Mouse (Mus musculus): Measurements from ENCODE around the gene Disp2. TPM values are rescaled to one million over a fixed set of nuclear protein-coding genes. Genes with fewer than 3 reads are reported as not detected.

Gene Disp2
- total and polyA plus RNA-seq, 2 experiments from 2014 or later, result 0.03 to 0.38 TPM

GRCm38 (mm10) chr2:118782303-118782702 lies 2.8 kb downstream of the Disp2 start:
- H3K9me3 ChIP-seq (replicated peaks; ENCODE audit: control insufficient read depth, low read length), result no peaks in the 10 kb centered on the region
- H3K4me3 ChIP-seq (ENCODE audit: low read depth, low read length), result no peak overlapping the region
- DNase-seq (ENCODE audit: low spot score), result no peak
- 42% methylated on average over 4 of the region's 4 CpGs for WGBS
- no peaks in the 10 kb centered on the region for H3K36me3 ChIP-seq (replicated peaks; ENCODE audit: control insufficient read depth, insufficient read depth, low read length)
- 0 out of 2 replicates have a peak, but pooled peaks cover 4% of the 10 kb centered on the region for H3K27me3 ChIP-seq (ENCODE audit: control insufficient read depth, insufficient read depth, low read length)
- H3K27ac ChIP-seq (ENCODE audit: low read depth), result no peak overlapping the region
- no peak overlapping the region for H3K9ac ChIP-seq (replicated peaks; ENCODE audit: low read depth, low read length)
- H3K4me1 ChIP-seq (ENCODE audit: control insufficient read depth, insufficient read depth), result no peaks in the 10 kb centered on the region
- ATAC-seq (ENCODE audit: insufficient read depth, low read depth), result no peak
- no peak for TF ChIP-seq CTCF (IDR thresholded peaks at IDR 0.05; ENCODE audit: low read depth)
- TF ChIP-seq EP300 (IDR thresholded peaks at IDR 0.05; ENCODE audit: low read depth), result no peak
- no peak overlapping the region for H3K4me2 ChIP-seq (ENCODE audit: low read depth, low read length)

- no peak for ATAC-seq (ENCODE audit: insufficient read depth, low read depth)
- H3K4me3 ChIP-seq (ENCODE audit: low read depth, low read length), result no peak overlapping the region
- H3K27me3 ChIP-seq (ENCODE audit: control insufficient read depth, insufficient read depth, low read length), result 0 out of 2 replicates have a peak, but pooled peaks cover 4% of the 10 kb centered on the region
Measured at GRCm38 (mm10) chr2:118783093-118783492, 3.6 kb downstream of the Disp2 start.

GRCm38 (mm10) chr2:118783663-118784062 lies 4.1 kb downstream of the Disp2 start:
- 85% methylated on average over 7 of the region's 7 CpGs for WGBS
- H3K4me1 ChIP-seq (ENCODE audit: control insufficient read depth, insufficient read depth), result no peaks in the 10 kb centered on the region
- no peak overlapping the region for H3K9ac ChIP-seq (replicated peaks; ENCODE audit: low read depth, low read length)
- ATAC-seq (ENCODE audit: insufficient read depth, low read depth) (no peak), DNase-seq (ENCODE audit: low spot score) (no peak)
- H3K36me3 ChIP-seq (replicated peaks; ENCODE audit: control insufficient read depth, insufficient read depth, low read length), result no peaks in the 10 kb centered on the region
- no peak overlapping the region for H3K27ac ChIP-seq (ENCODE audit: low read depth)
- H3K27me3 ChIP-seq (ENCODE audit: control insufficient read depth, insufficient read depth, low read length), result 0 out of 2 replicates have a peak, but pooled peaks cover 4% of the 10 kb centered on the region
- H3K9me3 ChIP-seq (replicated peaks; ENCODE audit: control insufficient read depth, low read length), result no peaks in the 10 kb centered on the region
- H3K4me3 ChIP-seq (ENCODE audit: low read depth, low read length), result no peak overlapping the region
- TF ChIP-seq CTCF (IDR thresholded peaks at IDR 0.05; ENCODE audit: low read depth) (no peak), EP300 (IDR thresholded peaks at IDR 0.05; ENCODE audit: low read depth) (no peak)
- H3K4me2 ChIP-seq (ENCODE audit: low read depth, low read length), result no peak overlapping the region

More at GRCm38 (mm10) chr2:118783093-118783492, 3.6 kb downstream of the Disp2 start:
- no peak for TF ChIP-seq CTCF (IDR thresholded peaks at IDR 0.05; ENCODE audit: low read depth)
- no peak for TF ChIP-seq EP300 (IDR thresholded peaks at IDR 0.05; ENCODE audit: low read depth)
- H3K9ac ChIP-seq (replicated peaks; ENCODE audit: low read depth, low read length), result no peak overlapping the region
- no peak overlapping the region for H3K4me2 ChIP-seq (ENCODE audit: low read depth, low read length)
- H3K4me1 ChIP-seq (ENCODE audit: control insufficient read depth, insufficient read depth), result no peaks in the 10 kb centered on the region
- DNase-seq (ENCODE audit: low spot score), result no peak
- 38% methylated on average over 5 of the region's 5 CpGs for WGBS
- no peaks in the 10 kb centered on the region for H3K36me3 ChIP-seq (replicated peaks; ENCODE audit: control insufficient read depth, insufficient read depth, low read length)
- H3K9me3 ChIP-seq (replicated peaks; ENCODE audit: control insufficient read depth, low read length), result no peaks in the 10 kb centered on the region
- no peak overlapping the region for H3K27ac ChIP-seq (ENCODE audit: low read depth)

GRCm38 (mm10) chr2:118786525-118786924 lies 7.0 kb downstream of the Disp2 start:
- no peak overlapping the region for H3K4me3 ChIP-seq (ENCODE audit: low read depth, low read length)
- DNase-seq (ENCODE audit: low spot score) (no peak), ATAC-seq (ENCODE audit: insufficient read depth, low read depth) (no peak)
- peaks cover 7% of the 10 kb centered on the region for H3K4me1 ChIP-seq (ENCODE audit: control insufficient read depth, insufficient read depth)
- TF ChIP-seq EP300 (IDR thresholded peaks at IDR 0.05; ENCODE audit: low read depth), result no peak
- no peak for TF ChIP-seq CTCF (IDR thresholded peaks at IDR 0.05; ENCODE audit: low read depth)
- no peak overlapping the region for H3K9ac ChIP-seq (replicated peaks; ENCODE audit: low read depth, low read length)
- H3K4me2 ChIP-seq (ENCODE audit: low read depth, low read length), result no peak overlapping the region
- no peaks in the 10 kb centered on the region for H3K27me3 ChIP-seq (ENCODE audit: control insufficient read depth, insufficient read depth, low read length)
- H3K27ac ChIP-seq (ENCODE audit: low read depth), result no peak overlapping the region
- WGBS, result 66% methylated on average over 5 of the region's 5 CpGs
- no peaks in the 10 kb centered on the region for H3K36me3 ChIP-seq (replicated peaks; ENCODE audit: control insufficient read depth, insufficient read depth, low read length)
- no peaks in the 10 kb centered on the region for H3K9me3 ChIP-seq (replicated peaks; ENCODE audit: control insufficient read depth, low read length)

- Histone ChIP-seq H3K27ac (ENCODE audit: low read depth) (no peak overlapping the region), H3K9ac (replicated peaks; ENCODE audit: low read depth, low read length) (no peak overlapping the region), H3K4me3 (ENCODE audit: low read depth, low read length) (no peak overlapping the region), H3K27me3 (ENCODE audit: control insufficient read depth, insufficient read depth, low read length) (no peaks in the 10 kb centered on the region), H3K9me3 (replicated peaks; ENCODE audit: control insufficient read depth, low read length) (no peaks in the 10 kb centered on the region), H3K36me3 (replicated peaks; ENCODE audit: control insufficient read depth, insufficient read depth, low read length) (no peaks in the 10 kb centered on the region), H3K4me1 (ENCODE audit: control insufficient read depth, insufficient read depth) (peaks cover 7% of the 10 kb centered on the region), H3K4me2 (ENCODE audit: low read depth, low read length) (no peak overlapping the region)
- TF ChIP-seq CTCF (IDR thresholded peaks at IDR 0.05; ENCODE audit: low read depth) (no peak), EP300 (IDR thresholded peaks at IDR 0.05; ENCODE audit: low read depth) (no peak)
- WGBS, result 82% methylated on average over 11 of the region's 11 CpGs
- ATAC-seq (ENCODE audit: insufficient read depth, low read depth) (no peak), DNase-seq (ENCODE audit: low spot score) (no peak)
Measured at GRCm38 (mm10) chr2:118789501-118789900, 10.0 kb downstream of the Disp2 start.

- Histone ChIP-seq H3K9me3 (replicated peaks; ENCODE audit: control insufficient read depth, low read length) (no peaks in the 10 kb centered on the region), H3K27ac (ENCODE audit: low read depth) (no peak overlapping the region), H3K4me2 (ENCODE audit: low read depth, low read length) (peak overlapping the region; percentile 56), H3K27me3 (ENCODE audit: control insufficient read depth, insufficient read depth, low read length) (no peaks in the 10 kb centered on the region), H3K36me3 (replicated peaks; ENCODE audit: control insufficient read depth, insufficient read depth, low read length) (no peaks in the 10 kb centered on the region), H3K9ac (replicated peaks; ENCODE audit: low read depth, low read length) (no peak overlapping the region), H3K4me1 (ENCODE audit: control insufficient read depth, insufficient read depth) (peaks cover 7% of the 10 kb centered on the region), H3K4me3 (ENCODE audit: low read depth, low read length) (peak overlapping the region; percentile 23)
- DNase-seq (ENCODE audit: low spot score) (no peak), ATAC-seq (ENCODE audit: insufficient read depth, low read depth) (no peak)
- TF ChIP-seq CTCF (IDR thresholded peaks at IDR 0.05; ENCODE audit: low read depth) (no peak), EP300 (IDR thresholded peaks at IDR 0.05; ENCODE audit: low read depth) (no peak)
- WGBS, result 55% methylated on average over 12 of the region's 12 CpGs
Measured at GRCm38 (mm10) chr2:118790221-118790550, 10.7 kb downstream of the Disp2 start.

Measured in heart, postnatal 0 days (tissue).